31 mouse cellular contexts compared by ENCODE assay signal in genomic region chr13:30338576-30338975, GRCm38 (mm10). TPM values are rescaled to one million over a fixed set of nuclear protein-coding genes. Genes with fewer than 3 reads are reported as not detected.
DNase-seq lines count a peak whose midpoint lies in the region; ATAC-seq and TF ChIP-seq lines count a peak whose summit lies in the region.
"Had no signal": no experiment of that assay in that cellular context is flagged by ENCODE, and none has a peak within 500 bp of the region (broad histone marks: within the 10 kb centered on the region; RNA-seq: fewer than 3 reads in every experiment).

No protein-coding gene starts in this region.

- no peaks in the 10 kb centered on the region for H3K27me3 ChIP-seq in kidney, adult 2 months (replicated peaks; ENCODE audit: control insufficient read depth, insufficient read depth, low read length)
- no peaks in the 10 kb centered on the region; the same call in 1 of the 2 replicates for H3K27me3 ChIP-seq in kidney, embryonic 14.5 days (ENCODE audit: control insufficient read depth, insufficient read depth, low read length)
- H3K27me3 ChIP-seq: CH12.LX had no signal

- H3K9ac ChIP-seq in kidney, embryonic 14.5 days (ENCODE audit: low read depth, low read length), result no peak overlapping the region
- H3K9ac ChIP-seq: forebrain, postnatal 0 days; hindbrain, embryonic 14.5 days; lung, embryonic 15.5 days; midbrain, embryonic 12.5 days; neural tube, embryonic 12.5 days had no signal

- H3K27ac ChIP-seq in gastrocnemius, adult 2 months, result peak overlapping the region; percentile 12; the same call in 1 of the 2 replicates
- H3K27ac ChIP-seq in kidney, adult 2 months (ENCODE audit: insufficient read depth, low read depth, low read length), result peak overlapping the region; percentile 90
- H3K27ac ChIP-seq in kidney, embryonic 14.5 days (ENCODE audit: low read depth, low read length), result no peak overlapping the region
- H3K27ac ChIP-seq: hindbrain, embryonic 14.5 days; lung, embryonic 15.5 days; midbrain, embryonic 12.5 days; neural tube, embryonic 12.5 days had no signal

- TF ChIP-seq CTCF in gastrocnemius, adult 2 months (IDR thresholded peaks at IDR 0.05), result no peak
- no peak for TF ChIP-seq CTCF in kidney, adult 2 months (conservative IDR thresholded peaks at IDR 0.05; ENCODE audit: insufficient read depth, insufficient read length, low read depth, low read length)

- intact Hi-C loops in gastrocnemius, adult 2 months (cut with DNase I), result no loop called here
- intact Hi-C loops in gastrocnemius, postnatal 36 days (cut with DNase I), result no loop called here

- 31% methylated on average over 5 of the region's 5 CpGs for WGBS in kidney, adult 2 months
- WGBS in kidney, embryonic 14.5 days, result 84% methylated on average over 5 of the region's 5 CpGs

- no peaks in the 10 kb centered on the region for H3K9me3 ChIP-seq in kidney, embryonic 14.5 days (ENCODE audit: control insufficient read depth, low read length)
- H3K9me3 ChIP-seq: lung, embryonic 15.5 days; midbrain, embryonic 12.5 days; neural tube, embryonic 12.5 days had no signal

- peaks cover 9% of the 10 kb centered on the region; the same call in 1 of the 2 replicates for H3K4me1 ChIP-seq in kidney, adult 2 months (ENCODE audit: control insufficient read depth, insufficient read depth, low read length)
- H3K4me1 ChIP-seq in kidney, embryonic 14.5 days (ENCODE audit: control insufficient read depth, insufficient read depth, low read length), result no peaks in the 10 kb centered on the region
- H3K4me1 ChIP-seq: neural tube, embryonic 12.5 days had no signal

- peak overlapping the region; percentile 68 for H3K4me3 ChIP-seq in gastrocnemius, adult 2 months
- H3K4me3 ChIP-seq in kidney, adult 2 months (ENCODE audit: insufficient read depth, low read depth, low read length), result peak overlapping the region; percentile 61
- H3K4me3 ChIP-seq in kidney, embryonic 14.5 days (ENCODE audit: low read length), result no peak overlapping the region
- H3K4me3 ChIP-seq: erythroblast, embryonic 14.5 days; lung, embryonic 15.5 days; midbrain, embryonic 12.5 days; myocyte; neural tube, embryonic 12.5 days had no signal

- no peak for DNase-seq in gastrocnemius, adult 2 months
- no peak for DNase-seq in gastrocnemius, postnatal 36 days
- DNase-seq in kidney, adult 2 months, result peak; percentile 78
- DNase-seq in kidney, adult 9 months, result peak; percentile 78
- DNase-seq in kidney, postnatal 36 days, result peak; percentile 18 to 61
- no peak for DNase-seq in spleen, adult 12 weeks (ENCODE audit: low spot score)
- DNase-seq: adrenal gland, adult 2 months; adrenal gland, postnatal 36 days; cerebellum, adult 2 months; cerebellum, postnatal 14 days; forebrain, postnatal 0 days; gastrocnemius, postnatal 10 days; layer of hippocampus, postnatal 36 days; left cerebral cortex, postnatal 4 days; right cerebral cortex, adult 18-20 months; right cerebral cortex, postnatal 4 days; thymus, adult 2 months; thymus, postnatal 4 days had no signal

- no peak overlapping the region for H3K4me2 ChIP-seq in kidney, embryonic 14.5 days (replicated peaks; ENCODE audit: low read depth, low read length)
- H3K4me2 ChIP-seq: heart, embryonic 11.5 days; hindbrain, embryonic 14.5 days; lung, embryonic 15.5 days; midbrain, embryonic 12.5 days; neural tube, embryonic 12.5 days had no signal

- no peaks in the 10 kb centered on the region for H3K36me3 ChIP-seq in kidney, adult 2 months (ENCODE audit: control insufficient read depth, insufficient read depth, low read length)
- no peaks in the 10 kb centered on the region for H3K36me3 ChIP-seq in kidney, embryonic 14.5 days (ENCODE audit: control insufficient read depth, insufficient read depth, low read length)
- H3K36me3 ChIP-seq: lung, embryonic 15.5 days; midbrain, embryonic 12.5 days; neural tube, embryonic 12.5 days had no signal

- no peak for TF ChIP-seq POLR2A in kidney, adult 2 months (IDR thresholded peaks at IDR 0.05; ENCODE audit: low read depth, low read length)

- ATAC-seq in kidney, embryonic 14.5 days (ENCODE audit: low FRiP score, low TSS enrichment), result no peak
- ATAC-seq in inflammation-experienced regulatory T-cells, adult 6 months, result no peak
- ATAC-seq: activated CD4-positive, CD25-positive, alpha-beta regulatory T cell, adult 4 months; forebrain, postnatal 0 days had no signal

RNA-seq across cellular contexts. Expression of gene Agtr1a, which starts 2.3 kb away (rescaled TPM):
- 1 to 10 TPM; 4.0 to 5.0 TPM for total RNA-seq in gastrocnemius, adult 2 months (2021)
- 1 to 10 TPM; 2.8 to 4.3 TPM for total RNA-seq in gastrocnemius, postnatal 36 days (2021)
- polyA plus RNA-seq in kidney, adult 2 months (2012; rRNA removed), result 73.4 and 83.4 TPM in 2 replicates
- polyA plus RNA-seq in kidney, embryonic 14.5 days (2014; fragmentation: Nextera tagmentation; extraction: Ambion mirVana), result 3.7 and 5.7 TPM in 2 replicates
- not detected for polyA plus RNA-seq in inflammation-experienced regulatory T-cells, adult 6 months (2017; shearing (Covaris generic))
- total RNA-seq: CH12.LX; granulocyte monocyte progenitor cell, adult 5-6 weeks had no signal
- polyA plus RNA-seq: C2C12; erythroblast, embryonic 14.5 days; myocyte had no signal

Comparison
In these comparisons a context has a peak if more than half of its experiments do, and no peak if none do; other contexts are left out.
1. RNA of gene Agtr1a, which starts 2.3 kb away (polyA plus RNA-seq): 73.4 to 83.4 TPM in kidney, adult 2 months; 3.7 to 5.7 TPM in kidney, embryonic 14.5 days and not detected in inflammation-experienced regulatory T-cells, adult 6 months; every median in the first group is over 10 times any median in the second.
2. DNase-seq: peak in kidney, adult 2 months (single experiment), kidney, adult 9 months (single experiment) and kidney, postnatal 36 days (2 of 2); none in gastrocnemius, adult 2 months (single experiment), gastrocnemius, postnatal 36 days (0 of 2) and spleen, adult 12 weeks (single experiment).